Mouse (Mus musculus) small intestine, adult 2 months (tissue): Measurements from ENCODE around the gene Fam98a. TPM values are rescaled to one million over a fixed set of nuclear protein-coding genes. Genes with fewer than 3 reads are reported as not detected.

Experiments used
- H3K27ac ChIP-seq: fragments of 200-500 bp; 2 replicates; pipeline ENCODE4 v1.5.1; 2012; ENCODE audit warnings: low read depth, low read length, control low read depth, inconsistent platforms; ENCODE audit not compliant: insufficient read depth
- H3K27me3 ChIP-seq: fragments of 200-500 bp; 2 replicates; pipeline ENCODE4 v1.6.1; 2012; ENCODE audit warnings: mild to moderate bottlenecking, moderate library complexity, low read length, inconsistent platforms; ENCODE audit not compliant: control insufficient read depth, insufficient read depth
- H3K36me3 ChIP-seq: fragments of 200-500 bp; 2 replicates; pipeline ENCODE4 v1.6.1; 2012; ENCODE audit warnings: mild to moderate bottlenecking, low read length, control low read depth, inconsistent platforms; ENCODE audit not compliant: control insufficient read depth, insufficient read depth
- H3K4me1 ChIP-seq: fragments of 200-500 bp; 2 replicates; pipeline ENCODE4 v1.6.1; 2012; ENCODE audit warnings: low read length, inconsistent platforms, mixed read lengths; ENCODE audit not compliant: control insufficient read depth, insufficient read depth, insufficient read length
- H3K4me3 ChIP-seq: fragments of 200-500 bp; 2 replicates; pipeline ENCODE4 v1.5.1; 2012; ENCODE audit warnings: low read depth, mild to moderate bottlenecking, control low read depth, inconsistent platforms, low read length, moderate library complexity
- CTCF ChIP-seq: fragments of 200-500 bp; IDR thresholded peaks from 2 replicates; pipeline ENCODE4 v1.5.1; 2012; ENCODE audit warnings: low read depth, mild to moderate bottlenecking, control low read depth, inconsistent platforms, low read length, moderate library complexity, mixed read lengths; ENCODE audit not compliant: insufficient replicate concordance, insufficient read length; ENCODE audit errors: extremely low read depth
- POLR2A ChIP-seq: fragments of 200-500 bp; IDR thresholded peaks from 2 replicates; pipeline ENCODE4 v1.6.1; 2012; ENCODE audit warnings: low read depth, mild to moderate bottlenecking, control low read depth, inconsistent platforms, low read length, moderate library complexity
- WGBS: fragments of 180-500 bp; shearing (Covaris S2); methylation state at CpG from one replicate; pipeline ENCODE4 v1.1.7; 2018; 5-methylcytosine and 5-hydroxymethylcytosine counted together
- polyA plus RNA-seq: library from polyadenylated mRNA; depleted of rRNA; stranded (reverse); fragments of >200 nt; gene quantifications from 2 replicates; pipeline ENCODE4 v1.2.3, GENCODE M21; 2012

The Fam98a gene
- polyA plus RNA-seq, 1 experiment: 3.5 TPM

- H3K4me3 ChIP-seq: no peak overlapping the region
- 80% methylated on average over 7 of the region's 7 CpGs for WGBS
- no peak for TF ChIP-seq CTCF
- TF ChIP-seq POLR2A: no peak
- H3K27me3 ChIP-seq: no peaks in the 10 kb centered on the region
- peaks cover 22% of the 10 kb centered on the region for H3K36me3 ChIP-seq
- H3K27ac ChIP-seq: no peak overlapping the region
- no peaks in the 10 kb centered on the region for H3K4me1 ChIP-seq
These were observed 7.5 kb downstream of the Fam98a start for GRCm38 (mm10) chr17:75544262-75544661.

DNA sequence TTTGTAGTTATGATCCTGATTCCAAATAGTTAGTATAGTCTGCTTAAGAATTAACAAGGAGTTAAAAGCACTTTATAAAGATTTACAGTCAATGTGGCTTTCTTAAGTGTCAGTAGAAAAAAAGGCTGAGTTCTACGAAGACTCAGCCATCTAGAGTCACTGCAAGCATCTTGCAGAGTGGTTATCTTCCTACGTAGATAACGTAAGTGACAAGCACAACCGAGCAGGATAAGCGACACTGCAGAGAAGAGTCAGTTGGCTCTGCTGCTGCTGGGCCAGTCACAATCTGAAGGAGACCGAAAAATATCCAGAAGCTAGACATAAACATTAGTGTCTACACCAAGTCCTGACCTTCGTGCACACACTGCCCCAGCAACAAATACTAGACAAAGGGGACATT is 8.3 kb downstream of the Fam98a start:
- TF ChIP-seq POLR2A (no peak), CTCF (no peak)
- H3K4me1 ChIP-seq: no peaks in the 10 kb centered on the region
- WGBS: 75% methylated on average over 7 of the region's 7 CpGs

GRCm38 (mm10) chr17:75539841-75540240 is 11.9 kb downstream of the Fam98a start:
- WGBS: 42% methylated on average over 5 of the region's 5 CpGs
- Histone ChIP-seq H3K27ac (no peak overlapping the region), H3K4me3 (no peak overlapping the region), H3K27me3 (no peaks in the 10 kb centered on the region), H3K4me1 (no peaks in the 10 kb centered on the region), H3K36me3 (peaks cover 33% of the 10 kb centered on the region)
- TF ChIP-seq CTCF (no peak), POLR2A (no peak)

More for the DNA sequence above, 8.3 kb downstream of the Fam98a start:
- no peak overlapping the region for H3K4me3 ChIP-seq
- no peak overlapping the region for H3K27ac ChIP-seq
- no peaks in the 10 kb centered on the region for H3K27me3 ChIP-seq
- peaks cover 27% of the 10 kb centered on the region for H3K36me3 ChIP-seq

DNA sequence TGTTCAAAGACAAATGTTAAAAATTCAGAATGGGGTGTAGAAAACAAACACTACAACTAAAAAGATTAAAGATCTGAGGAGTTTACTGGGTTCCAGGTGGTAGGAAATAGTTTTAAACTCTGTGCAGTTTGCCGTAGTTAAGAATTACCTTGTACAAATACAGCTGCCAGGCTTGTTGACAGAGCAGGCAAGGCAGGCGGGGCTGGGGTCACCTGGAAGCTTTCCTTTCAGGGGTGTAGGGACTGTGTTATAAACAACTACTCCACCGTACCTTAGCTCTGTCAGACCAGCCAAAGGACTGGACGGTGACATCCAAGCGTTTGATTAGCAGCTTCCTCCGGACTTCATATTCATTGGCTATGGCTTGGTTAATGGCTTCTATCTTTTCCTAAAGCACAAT is 12.6 kb downstream of the Fam98a start:
- H3K27ac ChIP-seq: no peak overlapping the region
- no peaks in the 10 kb centered on the region for H3K27me3 ChIP-seq
- no peak overlapping the region for H3K4me3 ChIP-seq
- 40% methylated on average over 6 of the region's 6 CpGs for WGBS
- peaks cover 26% of the 10 kb centered on the region for H3K36me3 ChIP-seq
- no peak for TF ChIP-seq POLR2A
- no peak for TF ChIP-seq CTCF
- H3K4me1 ChIP-seq: no peaks in the 10 kb centered on the region

GRCm38 (mm10) chr17:75538431-75538830 is 13.3 kb downstream of the Fam98a start:
- no peak overlapping the region for H3K4me3 ChIP-seq
- 59% methylated on average over 12 of the region's 12 CpGs for WGBS
- TF ChIP-seq POLR2A (no peak), CTCF (no peak)
- H3K4me1 ChIP-seq: no peaks in the 10 kb centered on the region
- peaks cover 24% of the 10 kb centered on the region for H3K36me3 ChIP-seq
- no peaks in the 10 kb centered on the region for H3K27me3 ChIP-seq
- 0 out of 2 replicates have a peak overlapping the region, but pooled peaks have one; percentile 27 for H3K27ac ChIP-seq

DNA sequence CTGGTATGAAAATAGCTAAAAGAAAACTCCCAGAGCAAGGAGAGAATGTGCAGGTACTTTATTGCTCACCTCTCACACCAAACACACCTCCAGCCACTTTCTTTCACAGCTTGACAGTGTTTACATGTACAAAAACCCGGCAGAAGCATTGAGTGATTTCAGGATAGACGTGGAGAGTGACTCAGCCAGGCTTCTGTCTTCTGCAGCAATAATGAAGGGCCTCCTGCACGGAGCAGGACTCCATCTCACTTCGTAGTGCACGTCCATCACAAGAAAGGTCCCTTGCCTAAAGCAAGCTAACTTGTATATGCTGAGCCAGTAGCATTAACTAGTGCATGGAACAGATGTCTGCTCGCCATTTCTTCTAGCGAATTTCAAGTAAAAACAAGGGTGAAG is 14.7 kb downstream of the Fam98a start:
- WGBS: 82% methylated on average over 7 of the region's 7 CpGs
- no peaks in the 10 kb centered on the region for H3K4me1 ChIP-seq
- TF ChIP-seq POLR2A: no peak
- TF ChIP-seq CTCF: no peak

GRCm38 (mm10) chr17:75536396-75537049 is 15.2 kb downstream of the Fam98a start:
- H3K4me1 ChIP-seq: no peaks in the 10 kb centered on the region
- H3K4me3 ChIP-seq: no peak overlapping the region
- no peak overlapping the region for H3K27ac ChIP-seq
- H3K36me3 ChIP-seq: peaks cover 20% of the 10 kb centered on the region
- no peaks in the 10 kb centered on the region for H3K27me3 ChIP-seq
- no peak for TF ChIP-seq CTCF
- no peak for TF ChIP-seq POLR2A
- WGBS: 38% methylated on average over 6 of the region's 6 CpGs

More for the DNA sequence above, 14.7 kb downstream of the Fam98a start:
- Histone ChIP-seq H3K4me3 (no peak overlapping the region), H3K27me3 (no peaks in the 10 kb centered on the region), H3K36me3 (peaks cover 24% of the 10 kb centered on the region), H3K27ac (no peak overlapping the region)
